Mouse (Mus musculus) liver, embryonic 12.5 days (tissue): Measurements from ENCODE around the gene Hoxc4. TPM values are rescaled to one million over a fixed set of nuclear protein-coding genes. Genes with fewer than 3 reads are reported as not detected.

ENCODE experiments used
- ATAC-seq: fragments of 200-750 bp; cut with Nextera tagmentation; 2 replicates; pipeline ENCODE4 v1.8.0; 2017; ENCODE audit warnings: moderate number of reproducible peaks, mild to moderate bottlenecking, moderate library complexity
- H3K27ac ChIP-seq: fragments of 300-500 bp; sonication (generic); 2 replicates; pipeline ENCODE4 v1.5.1; 2016; ENCODE audit warnings: mild to moderate bottlenecking
- H3K27me3 ChIP-seq: fragments of 300-500 bp; sonication (generic); replicated peaks from 2 replicates; pipeline ENCODE4 v1.6.1; 2016; ENCODE audit warnings: mild to moderate bottlenecking, moderate library complexity
- H3K36me3 ChIP-seq: fragments of 300-500 bp; sonication (generic); 2 replicates; pipeline ENCODE4 v1.6.1; 2016; ENCODE audit warnings: mild to moderate bottlenecking, moderate library complexity
- H3K4me1 ChIP-seq: fragments of 300-500 bp; sonication (generic); 2 replicates; pipeline ENCODE4 v1.6.1; 2016
- H3K4me2 ChIP-seq: fragments of 300-500 bp; sonication (generic); 2 replicates; pipeline ENCODE4 v1.6.1; 2016; ENCODE audit warnings: mild to moderate bottlenecking, moderate library complexity
- H3K4me3 ChIP-seq: fragments of 300-500 bp; sonication (generic); 2 replicates; pipeline ENCODE4 v1.5.1; 2016; ENCODE audit warnings: mild to moderate bottlenecking, moderate library complexity
- H3K9ac ChIP-seq: fragments of 300-500 bp; sonication (generic); 2 replicates; pipeline ENCODE4 v1.6.1; 2016; ENCODE audit warnings: mild to moderate bottlenecking, moderate library complexity
- H3K9me3 ChIP-seq: fragments of 300-500 bp; sonication (generic); replicated peaks from 2 replicates; pipeline ENCODE4 v1.6.1; 2016; ENCODE audit warnings: mild to moderate bottlenecking, moderate library complexity
- WGBS: fragments of 180-500 bp; shearing (Covaris S2); methylation state at CpG from one replicate; pipeline ENCODE4 v1.1.7; 2016; ENCODE audit not compliant: insufficient replicate concordance; 5-methylcytosine and 5-hydroxymethylcytosine counted together
- polyA plus RNA-seq: library from polyadenylated mRNA; unstranded; fragments of >200 nt; fragmentation: Nextera tagmentation; extraction: Ambion mirVana; gene quantifications from 2 replicates; pipeline ENCODE4 v1.2.1, GENCODE M21; 2016

Hoxc4 gene
- 1.3 and 1.9 TPM in 2 replicates for polyA plus RNA-seq

DNA sequence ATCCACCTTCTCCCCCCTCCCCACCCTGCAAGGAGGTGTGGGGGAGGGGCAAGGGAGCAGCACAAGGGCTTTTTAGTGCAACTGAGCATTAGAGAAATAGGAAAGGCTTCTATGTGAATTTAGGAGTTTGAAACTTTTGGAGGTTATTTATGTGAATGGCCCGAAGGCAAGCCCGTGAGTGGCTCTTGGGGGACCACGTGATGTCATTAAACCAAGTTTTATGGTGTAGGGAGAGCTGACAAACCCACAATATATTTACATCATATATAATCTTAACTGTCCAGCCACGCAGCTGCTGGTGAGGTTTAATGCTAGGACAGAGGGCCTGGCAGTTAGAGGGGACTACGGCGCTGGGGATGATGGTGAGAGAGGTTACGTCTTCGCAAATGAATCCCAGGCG lies at the start of gene Hoxc4:
Hoxc4 (plus strand) TSS at position 299 of the 400 bp plus-strand sequence.
- H3K4me2 ChIP-seq = no peak within 1 kb of the TSS
- H3K4me3 ChIP-seq = no peak within 1 kb of the TSS
- H3K9me3 ChIP-seq = no peaks in the 10 kb centered on the region
- H3K9ac ChIP-seq = no peak within 1 kb of the TSS
- peaks cover 99% of the 10 kb centered on the region for H3K27me3 ChIP-seq
- H3K27ac ChIP-seq = no peak within 1 kb of the TSS
- no peak for ATAC-seq
- WGBS = 23% methylated on average over 9 of the region's 9 CpGs
- no peaks in the 10 kb centered on the region for H3K36me3 ChIP-seq
- no peaks in the 10 kb centered on the region for H3K4me1 ChIP-seq

DNA sequence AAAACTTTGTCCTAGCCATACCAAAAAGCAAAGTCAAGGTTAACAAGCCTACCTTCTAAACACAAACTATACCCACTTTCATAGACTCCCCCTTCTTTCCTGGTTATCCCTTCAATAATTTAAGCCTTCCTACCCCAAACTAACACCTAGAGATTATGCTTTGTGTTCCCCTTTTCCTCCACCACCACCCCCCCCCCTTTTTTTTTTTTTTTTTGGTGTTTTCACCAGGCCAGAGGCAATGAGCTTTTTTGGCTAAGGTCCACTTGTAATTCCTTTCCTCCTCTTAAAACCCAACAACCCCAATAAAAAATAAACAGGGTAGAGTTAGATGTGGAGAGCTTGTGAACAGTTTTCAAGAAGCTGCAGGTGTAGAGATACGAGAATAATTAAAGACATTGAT lies 49.4 kb upstream of the Hoxc4 start:
- no peak overlapping the region for H3K27ac ChIP-seq
- no peaks in the 10 kb centered on the region for H3K4me1 ChIP-seq
- no peaks in the 10 kb centered on the region for H3K9me3 ChIP-seq
- no peak overlapping the region for H3K4me3 ChIP-seq
- H3K36me3 ChIP-seq = no peaks in the 10 kb centered on the region
- 7% methylated on average over 1 of the region's 1 CpGs for whole genome bisulfite sequencing
- ATAC-seq = no peak
- H3K27me3 ChIP-seq = peaks cover 99% of the 10 kb centered on the region
- H3K9ac ChIP-seq = no peak overlapping the region
- H3K4me2 ChIP-seq = no peak overlapping the region

- H3K27ac ChIP-seq = no peak overlapping the region
- H3K27me3 ChIP-seq = peaks cover 99% of the 10 kb centered on the region
- ATAC-seq = no peak
- H3K36me3 ChIP-seq = no peaks in the 10 kb centered on the region
- H3K4me3 ChIP-seq = no peak overlapping the region
- H3K9me3 ChIP-seq = no peaks in the 10 kb centered on the region
- WGBS = 3% methylated on average over 12 of the region's 12 CpGs
- no peak overlapping the region for H3K9ac ChIP-seq
- no peaks in the 10 kb centered on the region for H3K4me1 ChIP-seq
- H3K4me2 ChIP-seq = no peak overlapping the region
These were observed 48.0 kb upstream of the Hoxc4 start for GRCm38 (mm10) chr15:102970740-102971139.

DNA sequence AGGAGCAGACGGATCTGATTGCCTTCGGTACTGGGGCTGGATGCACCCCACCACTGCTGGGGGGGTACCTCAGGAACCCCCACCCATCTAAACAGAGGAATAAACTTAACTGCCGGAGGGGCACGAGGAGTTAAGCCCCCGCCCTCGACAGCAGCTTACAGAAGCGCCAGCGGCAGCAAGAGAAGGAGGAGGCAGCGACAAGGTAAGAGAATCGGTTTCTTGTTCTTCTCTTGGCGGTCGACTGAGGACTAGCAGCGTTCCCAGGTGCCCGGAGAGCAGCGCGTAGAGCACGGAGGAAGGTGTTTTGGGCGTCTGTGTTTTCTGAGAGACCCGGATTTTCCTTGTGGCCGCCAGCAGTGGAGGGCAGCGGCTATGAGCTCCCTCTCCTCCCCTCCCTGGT lies 46.5 kb upstream of the Hoxc4 start:
- H3K27me3 ChIP-seq = peaks cover 99% of the 10 kb centered on the region
- H3K9ac ChIP-seq = no peak overlapping the region
- WGBS = 2% methylated on average over 21 of the region's 21 CpGs
- H3K4me3 ChIP-seq = no peak overlapping the region
- H3K4me2 ChIP-seq = no peak overlapping the region
- no peaks in the 10 kb centered on the region for H3K36me3 ChIP-seq
- ATAC-seq = no peak
- H3K4me1 ChIP-seq = no peaks in the 10 kb centered on the region
- no peaks in the 10 kb centered on the region for H3K9me3 ChIP-seq
- no peak overlapping the region for H3K27ac ChIP-seq

- 4% methylated on average over 6 of the region's 6 CpGs for WGBS
- Histone ChIP-seq H3K9me3 (no peaks in the 10 kb centered on the region), H3K27me3 (peaks cover 99% of the 10 kb centered on the region), H3K9ac (no peak overlapping the region), H3K4me2 (no peak overlapping the region), H3K27ac (no peak overlapping the region), H3K4me1 (no peaks in the 10 kb centered on the region), H3K4me3 (no peak overlapping the region), H3K36me3 (no peaks in the 10 kb centered on the region)
- no peak for ATAC-seq
These were observed 46.0 kb upstream of the Hoxc4 start for GRCm38 (mm10) chr15:102972753-102973152.

GRCm38 (mm10) chr15:102975034-102975433 lies 43.7 kb upstream of the Hoxc4 start:
- H3K4me3 ChIP-seq = no peak overlapping the region
- no peak overlapping the region for H3K27ac ChIP-seq

GRCm38 (mm10) chr15:102975688-102976111 lies 43.0 kb upstream of the Hoxc4 start:
- no peaks in the 10 kb centered on the region for H3K4me1 ChIP-seq
- no peaks in the 10 kb centered on the region for H3K9me3 ChIP-seq
- no peak overlapping the region for H3K9ac ChIP-seq
- H3K4me3 ChIP-seq = no peak overlapping the region
- no peak overlapping the region for H3K4me2 ChIP-seq
- H3K27ac ChIP-seq = no peak overlapping the region
- no peaks in the 10 kb centered on the region for H3K36me3 ChIP-seq
- 3% methylated on average over 21 of the region's 21 CpGs for WGBS
- ATAC-seq = no peak
- H3K27me3 ChIP-seq = peaks cover 100% of the 10 kb centered on the region

More at GRCm38 (mm10) chr15:102975034-102975433, 43.7 kb upstream of the Hoxc4 start:
- Histone ChIP-seq H3K4me1 (no peaks in the 10 kb centered on the region), H3K27me3 (peaks cover 100% of the 10 kb centered on the region), H3K36me3 (no peaks in the 10 kb centered on the region), H3K9ac (no peak overlapping the region), H3K9me3 (no peaks in the 10 kb centered on the region), H3K4me2 (no peak overlapping the region)
- 5% methylated on average over 7 of the region's 7 CpGs for WGBS
- no peak for ATAC-seq

DNA sequence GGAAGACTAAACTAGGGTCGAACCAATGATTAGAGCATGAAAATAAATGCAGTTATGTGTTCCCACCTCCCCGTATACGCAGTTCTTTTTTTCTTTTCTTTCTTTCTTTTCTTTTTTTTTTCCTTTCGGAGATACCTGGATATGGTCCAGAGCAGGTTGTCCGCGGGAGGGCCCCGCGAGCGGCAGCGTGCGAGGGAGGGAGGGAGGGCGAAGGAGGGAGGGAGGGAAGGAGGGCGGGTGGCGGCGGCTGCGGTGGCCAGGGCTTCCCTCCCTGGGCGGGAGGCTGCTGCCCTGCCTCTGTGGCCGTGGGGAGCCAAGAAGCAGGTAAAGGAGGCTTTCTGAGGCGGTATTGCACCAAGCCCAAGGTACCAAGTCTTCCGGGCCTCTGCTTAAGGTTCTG lies 42.6 kb upstream of the Hoxc4 start, which contains the start of gene Hoxc9:
Hoxc9 (plus strand) TSS at position 269 of the 400 bp plus-strand sequence.
- Histone ChIP-seq H3K4me3 (peak within 1 kb of the TSS; percentile 13), H3K9me3 (no peaks in the 10 kb centered on the region), H3K4me1 (no peaks in the 10 kb centered on the region), H3K4me2 (peak within 1 kb of the TSS; percentile 28), H3K27me3 (peaks cover 100% of the 10 kb centered on the region), H3K27ac (no peak within 1 kb of the TSS), H3K36me3 (no peaks in the 10 kb centered on the region), H3K9ac (no peak within 1 kb of the TSS)
- under 1% methylated on average over 9 of the region's 20 CpGs for WGBS
- ATAC-seq = no peak

DNA sequence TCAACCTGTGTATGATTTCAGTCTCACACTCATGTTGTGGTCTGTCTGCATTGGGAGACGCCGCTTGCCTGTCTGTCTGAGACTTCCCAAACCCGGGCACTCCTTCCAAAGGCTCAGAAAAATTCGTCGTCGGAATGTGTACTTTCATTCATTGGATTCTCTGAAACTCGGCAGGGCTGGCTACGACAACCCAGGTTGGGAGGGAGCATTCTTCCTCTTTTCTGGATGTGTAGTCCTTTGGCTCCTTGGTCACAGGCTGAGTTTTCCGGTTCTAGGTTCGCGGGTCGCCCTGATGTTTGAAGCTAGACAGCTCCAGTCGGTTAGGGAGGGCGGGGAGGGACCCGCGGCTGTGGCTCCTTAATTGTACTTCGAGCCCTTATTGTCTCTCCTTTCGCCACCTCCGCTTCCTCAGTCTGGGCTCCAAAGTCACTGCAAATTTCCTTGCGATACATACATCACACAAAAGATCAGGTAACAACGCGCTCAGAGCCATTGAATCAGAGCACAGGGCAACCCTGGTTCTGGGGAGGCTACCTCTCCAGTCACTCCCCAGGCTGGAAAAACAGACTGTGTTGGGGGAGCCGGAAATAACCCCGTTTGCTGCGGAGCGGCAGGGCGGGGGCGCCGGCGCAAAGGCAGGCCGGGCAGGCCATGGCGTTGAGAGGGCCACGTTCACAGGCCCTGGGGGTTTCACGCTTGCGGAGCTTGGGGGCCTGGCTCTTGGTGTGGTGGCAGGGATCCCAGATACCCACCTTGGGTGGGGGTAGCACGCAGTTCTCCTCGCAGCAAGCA lies 41.9 kb upstream of the Hoxc4 start:
- Histone ChIP-seq H3K4me1 (0 out of 2 replicates have a peak, but pooled peaks cover 3% of the 10 kb centered on the region), H3K27ac (no peak overlapping the region), H3K9ac (no peak overlapping the region), H3K36me3 (no peaks in the 10 kb centered on the region), H3K27me3 (peaks cover 100% of the 10 kb centered on the region), H3K4me3 (peak overlapping the region; percentile 13), H3K9me3 (no peaks in the 10 kb centered on the region), H3K4me2 (peak overlapping the region; percentile 28)
- WGBS = 2% methylated on average over 37 of the region's 37 CpGs
- ATAC-seq = no peak

DNA sequence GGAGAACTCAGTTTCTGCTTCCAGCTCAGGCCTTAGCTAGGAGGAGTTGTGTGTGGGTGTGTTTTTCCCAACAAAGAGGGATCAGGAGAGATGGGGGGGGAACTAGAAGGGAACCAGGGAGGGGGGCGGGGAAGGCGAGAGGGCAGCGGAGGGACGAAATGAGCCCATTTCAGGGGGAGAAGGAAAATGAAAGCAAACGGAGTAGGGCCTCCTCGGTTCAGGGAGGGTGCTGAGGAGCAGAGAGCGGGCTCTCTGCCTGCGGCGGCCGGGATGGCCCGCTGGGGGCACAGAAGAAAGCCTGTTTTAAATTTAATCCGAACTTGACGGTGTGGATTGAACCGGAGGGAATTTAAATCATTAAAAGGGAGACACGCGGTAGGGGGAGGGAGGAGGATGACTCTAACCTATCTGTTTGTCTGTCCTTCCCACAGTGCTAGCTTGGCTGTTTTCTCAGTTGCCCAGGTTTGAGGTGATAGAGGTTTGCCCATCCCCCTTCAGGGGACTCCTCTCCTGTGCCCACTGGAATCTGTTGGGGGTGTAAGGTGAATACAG lies 41.2 kb upstream of the Hoxc4 start:
- 4% methylated on average over 16 of the region's 16 CpGs for WGBS
- H3K4me2 ChIP-seq = peak overlapping the region; percentile 28
- no peaks in the 10 kb centered on the region for H3K36me3 ChIP-seq
- no peak overlapping the region for H3K27ac ChIP-seq
- ATAC-seq = no peak
- H3K9ac ChIP-seq = no peak overlapping the region
- peak overlapping the region; percentile 13 for H3K4me3 ChIP-seq
- 0 out of 2 replicates have a peak, but pooled peaks cover 5% of the 10 kb centered on the region for H3K4me1 ChIP-seq
- H3K27me3 ChIP-seq = peaks cover 100% of the 10 kb centered on the region
- H3K9me3 ChIP-seq = no peaks in the 10 kb centered on the region

DNA sequence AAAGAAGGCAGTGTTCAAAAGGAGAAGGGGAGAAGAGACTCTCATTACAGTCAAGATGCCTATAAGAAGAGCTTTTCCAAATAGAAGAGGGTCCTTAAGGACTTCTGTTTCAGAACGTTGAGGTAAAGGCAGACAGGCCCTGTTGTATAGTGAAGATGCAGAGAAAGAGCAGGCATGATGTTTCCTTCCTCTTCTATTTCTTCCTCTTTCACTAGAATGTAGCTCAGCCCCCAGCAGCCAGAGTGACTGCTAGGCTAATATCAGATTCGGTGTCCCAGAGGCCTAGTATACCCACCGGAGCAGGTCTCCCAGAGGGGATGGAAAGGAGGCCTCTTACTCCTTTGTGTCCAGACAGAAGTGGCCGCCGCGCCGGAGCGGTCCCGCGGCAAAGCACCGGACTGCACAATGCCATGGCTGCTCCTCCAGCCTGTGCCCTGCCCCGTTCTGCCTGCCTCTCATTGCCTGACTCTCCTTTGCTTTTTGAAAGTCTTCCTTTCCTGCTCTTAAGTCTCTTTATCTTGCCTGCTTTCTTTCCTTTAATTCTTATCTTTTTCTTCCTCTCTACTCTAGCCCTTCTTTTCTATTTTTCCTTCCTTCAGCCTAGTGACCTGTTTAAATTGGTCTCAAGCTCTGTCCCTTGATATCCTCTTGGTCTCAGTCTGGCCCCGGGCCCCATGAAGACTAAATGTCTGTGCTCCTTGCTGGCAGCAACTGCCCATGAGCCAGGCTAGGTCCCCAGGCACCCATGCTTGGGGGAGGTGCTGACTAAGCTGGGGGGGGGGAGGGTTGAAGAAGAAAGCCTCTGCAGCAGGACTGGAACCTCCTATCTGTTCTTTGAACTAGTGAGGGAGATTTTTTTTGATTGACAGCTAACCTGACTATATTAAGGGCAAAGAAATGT lies 39.9 kb upstream of the Hoxc4 start:
- H3K4me2 ChIP-seq = no peak overlapping the region
- H3K9me3 ChIP-seq = no peaks in the 10 kb centered on the region
- 0 out of 2 replicates have a peak, but pooled peaks cover 5% of the 10 kb centered on the region for H3K4me1 ChIP-seq
- H3K36me3 ChIP-seq = no peaks in the 10 kb centered on the region
- ATAC-seq = no peak
- peaks cover 100% of the 10 kb centered on the region for H3K27me3 ChIP-seq
- 1% methylated on average over 13 of the region's 13 CpGs for WGBS
- H3K4me3 ChIP-seq = no peak overlapping the region
- H3K9ac ChIP-seq = no peak overlapping the region
- H3K27ac ChIP-seq = no peak overlapping the region
